Mouse (Mus musculus): ENCODE measurements around the gene Dpf1.
A peak's percentile ranks its signal among the peaks of the same experiment; 100 is the strongest.

Gene Dpf1

GRCm38 (mm10) chr7:29313051-29313450 is 9.3 kb downstream of the Dpf1 start:
- no peak for DNase-seq

- DNase-seq = no peak
Observed at GRCm38 (mm10) chr7:29313572-29314261, 10.0 kb downstream of the Dpf1 start.

- no peak for DNase-seq
Observed at GRCm38 (mm10) chr7:29314844-29315628, 11.3 kb downstream of the Dpf1 start.

GRCm38 (mm10) chr7:29316137-29316734 is 12.5 kb downstream of the Dpf1 start:
- no peak for DNase-seq

GRCm38 (mm10) chr7:29316976-29317375 is 13.2 kb downstream of the Dpf1 start:
- DNase-seq = peak; percentile 60 to 81

- DNase-seq = peak; percentile 51 to 79
Observed at GRCm38 (mm10) chr7:29317558-29317957, 13.8 kb downstream of the Dpf1 start.

GRCm38 (mm10) chr7:29318115-29318911 is 14.6 kb downstream of the Dpf1 start:
- DNase-seq = peak; percentile 42 to 69

GRCm38 (mm10) chr7:29319337-29320307 is 15.9 kb downstream of the Dpf1 start:
- no peak for DNase-seq

- no peak for DNase-seq
Observed at GRCm38 (mm10) chr7:29327087-29327486, 23.3 kb downstream of the Dpf1 start.

GRCm38 (mm10) chr7:29328984-29329383 is 25.2 kb downstream of the Dpf1 start:
- no peak for DNase-seq

- no peak for DNase-seq
Observed at GRCm38 (mm10) chr7:29334156-29334555, 30.4 kb downstream of the Dpf1 start.

GRCm38 (mm10) chr7:29335276-29335675 is 31.5 kb downstream of the Dpf1 start:
- DNase-seq = no peak

- no peak for DNase-seq
Observed at GRCm38 (mm10) chr7:29335841-29336671, 32.3 kb downstream of the Dpf1 start.

- DNase-seq = no peak
Observed at GRCm38 (mm10) chr7:29336795-29337319, 33.1 kb downstream of the Dpf1 start.

GRCm38 (mm10) chr7:29337766-29338165 is 34.0 kb downstream of the Dpf1 start:
- no peak for DNase-seq

- no peak for DNase-seq
Observed at GRCm38 (mm10) chr7:29338351-29338919, 34.7 kb downstream of the Dpf1 start.

GRCm38 (mm10) chr7:29338984-29339679 is 35.4 kb downstream of the Dpf1 start:
- DNase-seq = no peak

GRCm38 (mm10) chr7:29340247-29340646 is 36.5 kb downstream of the Dpf1 start:
- no peak for DNase-seq

- DNase-seq = no peak
Observed at GRCm38 (mm10) chr7:29340838-29341237, 37.1 kb downstream of the Dpf1 start.

GRCm38 (mm10) chr7:29341722-29342121 is 38.0 kb downstream of the Dpf1 start:
- DNase-seq = no peak

Data from lung, postnatal 4 days (tissue).